Mouse (Mus musculus): ENCODE measurements at regions not wholly inside any gene's neighbourhood (a gene's known extent, or its start where the extent isn't known, plus 50 kb on each side); places are given as distances from the start of the nearest gene placed in this dataset.
A peak's percentile ranks its signal among the peaks of the same experiment; 100 is the strongest.

DNA sequence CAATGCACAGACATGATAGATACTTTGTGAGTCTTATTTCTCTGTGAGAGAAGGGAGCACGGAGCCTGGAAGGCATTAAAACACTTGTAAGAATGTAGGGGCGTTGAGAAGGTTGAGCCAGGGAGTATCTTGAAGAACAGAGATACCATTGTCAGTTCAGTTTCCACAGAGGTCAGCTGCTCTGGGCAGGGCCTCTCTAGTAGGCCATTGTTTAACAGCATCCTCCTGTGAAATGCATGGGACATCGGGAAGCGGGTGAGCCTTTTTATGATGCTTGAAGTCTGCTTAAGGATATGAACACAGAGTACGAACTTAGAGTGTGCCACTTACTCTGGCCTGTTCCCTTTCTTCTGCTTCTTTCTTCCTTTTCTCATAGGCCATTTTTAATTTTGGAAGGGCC lies 169.7 kb upstream of the Sox14 start:
- WGBS, result 39% methylated on average over 5 of the region's 5 CpGs
- ATAC-seq (ENCODE audit: low FRiP score), result no peak
- Histone ChIP-seq H3K9me3 (ENCODE audit: low read length) (no peaks in the 10 kb centered on the region), H3K36me3 (ENCODE audit: insufficient read depth, low read length) (no peaks in the 10 kb centered on the region), H3K4me3 (ENCODE audit: low read depth, low read length) (no peak overlapping the region), H3K4me1 (ENCODE audit: insufficient read depth, low read length) (no peaks in the 10 kb centered on the region), H3K9ac (replicated peaks; ENCODE audit: low read length, poor library complexity, severe bottlenecking) (no peak overlapping the region), H3K27ac (ENCODE audit: low read depth, low read length) (no peak overlapping the region), H3K4me2 (ENCODE audit: low read depth, low read length, poor library complexity, severe bottlenecking) (no peak overlapping the region), H3K27me3 (ENCODE audit: insufficient read depth, low read length) (0 out of 2 replicates have a peak, but pooled peaks cover 3% of the 10 kb centered on the region)
- TF ChIP-seq CTCF (IDR thresholded peaks at IDR 0.05), result no peak
- DNase-seq (ENCODE audit: low spot score), result no peak

- no peak overlapping the region for H3K4me2 ChIP-seq (ENCODE audit: low read depth, low read length, poor library complexity, severe bottlenecking)
- no peaks in the 10 kb centered on the region for H3K27me3 ChIP-seq (ENCODE audit: insufficient read depth, low read length)
- H3K4me3 ChIP-seq (ENCODE audit: low read depth, low read length), result no peak overlapping the region
- no peaks in the 10 kb centered on the region for H3K9me3 ChIP-seq (ENCODE audit: low read length)
- ATAC-seq (ENCODE audit: low FRiP score) (no peak), DNase-seq (ENCODE audit: low spot score) (peak; percentile 27)
- no peaks in the 10 kb centered on the region for H3K36me3 ChIP-seq (ENCODE audit: insufficient read depth, low read length)
- no peak overlapping the region for H3K27ac ChIP-seq (ENCODE audit: low read depth, low read length)
- TF ChIP-seq CTCF (IDR thresholded peaks at IDR 0.05), result no peak
- no peaks in the 10 kb centered on the region for H3K4me1 ChIP-seq (ENCODE audit: insufficient read depth, low read length)
- 46% methylated on average over 6 of the region's 6 CpGs for WGBS
- no peak overlapping the region for H3K9ac ChIP-seq (replicated peaks; ENCODE audit: low read length, poor library complexity, severe bottlenecking)
Observed at GRCm38 (mm10) chr9:100041776-100042175, 165.8 kb upstream of the Sox14 start.

DNA sequence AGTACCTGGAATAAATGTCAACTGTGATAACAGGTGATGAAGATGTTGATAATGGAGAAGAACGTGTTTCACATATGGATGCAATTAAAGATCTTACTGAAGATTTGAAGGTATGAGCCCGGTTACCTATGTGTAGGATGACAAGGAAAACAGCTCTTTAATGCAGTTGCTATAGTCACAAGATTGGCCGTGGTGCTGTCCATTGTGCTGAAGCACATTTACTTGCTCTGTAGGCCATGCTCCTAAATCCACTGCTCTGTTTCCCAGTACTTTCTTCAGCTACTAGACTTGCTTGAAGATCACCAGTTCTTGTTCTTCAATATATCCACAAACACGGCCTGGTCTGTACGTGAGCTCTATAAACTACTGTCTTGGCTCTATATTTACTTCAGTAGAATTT lies 147.7 kb upstream of the Sox14 start:
- WGBS, result 65% methylated on average over 5 of the region's 5 CpGs
- no peak overlapping the region for H3K9ac ChIP-seq (replicated peaks; ENCODE audit: low read length, poor library complexity, severe bottlenecking)
- TF ChIP-seq CTCF (IDR thresholded peaks at IDR 0.05), result no peak
- DNase-seq (ENCODE audit: low spot score) (no peak), ATAC-seq (ENCODE audit: low FRiP score) (no peak)
- no peak overlapping the region for H3K4me3 ChIP-seq (ENCODE audit: low read depth, low read length)
- no peak overlapping the region for H3K27ac ChIP-seq (ENCODE audit: low read depth, low read length)
- no peaks in the 10 kb centered on the region for H3K36me3 ChIP-seq (ENCODE audit: insufficient read depth, low read length)
- no peaks in the 10 kb centered on the region for H3K9me3 ChIP-seq (ENCODE audit: low read length)
- no peaks in the 10 kb centered on the region for H3K4me1 ChIP-seq (ENCODE audit: insufficient read depth, low read length)
- no peaks in the 10 kb centered on the region for H3K27me3 ChIP-seq (ENCODE audit: insufficient read depth, low read length)
- no peak overlapping the region for H3K4me2 ChIP-seq (ENCODE audit: low read depth, low read length, poor library complexity, severe bottlenecking)

DNA sequence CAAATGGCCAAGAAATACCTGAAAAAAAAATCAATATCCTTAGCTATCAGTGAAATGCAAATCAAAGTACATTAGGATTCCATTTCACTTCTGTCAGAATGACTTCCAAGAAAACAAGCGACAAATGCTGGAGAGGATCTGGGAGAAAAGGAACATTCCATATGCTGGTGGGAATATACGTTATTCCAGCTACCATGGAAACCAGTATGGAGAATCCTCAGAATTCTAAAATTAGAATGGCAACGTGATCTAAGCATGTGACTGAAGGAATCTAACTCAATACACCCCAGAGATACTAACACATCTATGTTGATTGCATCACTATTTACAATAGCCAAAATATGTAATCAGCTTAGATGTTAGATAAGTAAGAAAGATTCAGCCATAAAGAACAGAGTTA lies 146.1 kb upstream of the Sox14 start:
- H3K27ac ChIP-seq (ENCODE audit: low read depth, low read length), result no peak overlapping the region
- H3K27me3 ChIP-seq (ENCODE audit: insufficient read depth, low read length), result no peaks in the 10 kb centered on the region
- H3K9me3 ChIP-seq (ENCODE audit: low read length), result no peaks in the 10 kb centered on the region

GRCm38 (mm10) chr9:99995204-99995603 lies 119.2 kb upstream of the Sox14 start:
- no peaks in the 10 kb centered on the region for H3K27me3 ChIP-seq (ENCODE audit: insufficient read depth, low read length)
- H3K9ac ChIP-seq (replicated peaks; ENCODE audit: low read length, poor library complexity, severe bottlenecking), result no peak overlapping the region
- H3K4me2 ChIP-seq (ENCODE audit: low read depth, low read length, poor library complexity, severe bottlenecking), result peak overlapping the region; percentile 56; the same call in 1 of the 2 replicates
- ATAC-seq (ENCODE audit: low FRiP score) (no peak), DNase-seq (ENCODE audit: low spot score) (no peak)
- no peak for TF ChIP-seq CTCF (IDR thresholded peaks at IDR 0.05)
- 0 out of 2 replicates have a peak overlapping the region, but pooled peaks have one; percentile 33 for H3K4me3 ChIP-seq (ENCODE audit: low read depth, low read length)
- no peak overlapping the region for H3K27ac ChIP-seq (ENCODE audit: low read depth, low read length)
- peaks cover 6% of the 10 kb centered on the region; the same call in 1 of the 2 replicates for H3K4me1 ChIP-seq (ENCODE audit: insufficient read depth, low read length)
- WGBS, result 54% methylated on average over 8 of the region's 8 CpGs
- no peaks in the 10 kb centered on the region for H3K36me3 ChIP-seq (ENCODE audit: insufficient read depth, low read length)
- no peaks in the 10 kb centered on the region for H3K9me3 ChIP-seq (ENCODE audit: low read length)

More for the DNA sequence above, 146.1 kb upstream of the Sox14 start:
- Histone ChIP-seq H3K4me3 (ENCODE audit: low read depth, low read length) (no peak overlapping the region), H3K36me3 (ENCODE audit: insufficient read depth, low read length) (no peaks in the 10 kb centered on the region), H3K4me2 (ENCODE audit: low read depth, low read length, poor library complexity, severe bottlenecking) (no peak overlapping the region), H3K9ac (replicated peaks; ENCODE audit: low read length, poor library complexity, severe bottlenecking) (no peak overlapping the region), H3K4me1 (ENCODE audit: insufficient read depth, low read length) (no peaks in the 10 kb centered on the region)
- no peak for TF ChIP-seq CTCF (IDR thresholded peaks at IDR 0.05)
- ATAC-seq (ENCODE audit: low FRiP score), result no peak
- no peak for DNase-seq (ENCODE audit: low spot score)
- WGBS, result 42% methylated on average over 3 of the region's 3 CpGs

DNA sequence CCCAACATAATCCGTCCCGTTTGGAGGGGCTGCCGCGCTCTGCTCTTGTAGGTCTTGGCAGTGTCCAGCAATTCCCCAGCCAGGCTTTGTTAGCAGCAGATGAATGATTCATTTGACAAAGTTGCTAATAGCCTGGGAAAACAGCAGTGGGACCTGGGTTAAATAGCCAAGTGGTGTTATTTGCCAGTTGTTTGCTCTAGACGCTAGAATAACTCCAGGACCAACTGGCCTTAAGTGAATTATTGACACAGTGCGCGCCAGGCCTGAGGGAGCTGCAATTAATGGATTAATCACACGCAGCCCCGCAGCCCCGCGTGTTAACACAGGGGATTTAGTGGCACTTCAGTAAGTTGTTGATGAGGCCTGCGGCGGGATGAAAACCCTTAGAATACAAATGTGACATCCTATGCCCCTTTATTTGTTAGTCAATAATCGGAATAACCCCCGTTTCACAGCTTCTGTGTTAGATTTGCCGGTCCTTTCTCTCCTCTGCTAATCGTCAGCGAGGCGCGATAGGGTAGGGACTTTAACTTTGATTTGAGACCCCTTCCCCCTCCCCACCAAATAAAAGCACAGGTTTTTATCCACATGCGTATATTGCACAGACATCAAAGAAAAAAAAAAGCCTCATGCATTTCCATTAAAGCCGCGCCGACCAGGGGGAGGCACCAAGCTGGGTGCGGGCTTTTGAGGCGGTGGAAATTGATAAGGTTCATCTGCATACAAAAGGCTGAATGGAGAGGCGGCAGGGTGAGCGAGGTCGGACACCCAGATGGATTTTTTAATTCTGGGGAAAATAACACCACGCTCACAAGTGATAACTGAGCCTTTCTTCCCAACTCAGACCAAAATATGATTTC lies 118.5 kb upstream of the Sox14 start:
- no peak overlapping the region for H3K27ac ChIP-seq (ENCODE audit: low read depth, low read length)
- H3K27me3 ChIP-seq (ENCODE audit: insufficient read depth, low read length), result no peaks in the 10 kb centered on the region
- H3K36me3 ChIP-seq (ENCODE audit: insufficient read depth, low read length), result no peaks in the 10 kb centered on the region
- H3K4me3 ChIP-seq (ENCODE audit: low read depth, low read length), result peak overlapping the region; percentile 33
- no peak for ATAC-seq (ENCODE audit: low FRiP score)
- TF ChIP-seq CTCF (IDR thresholded peaks at IDR 0.05), result no peak
- peak; percentile 81 for DNase-seq (ENCODE audit: low spot score)
- H3K9me3 ChIP-seq (ENCODE audit: low read length), result no peaks in the 10 kb centered on the region
- WGBS, result 2% methylated on average over 30 of the region's 30 CpGs
- H3K4me2 ChIP-seq (ENCODE audit: low read depth, low read length, poor library complexity, severe bottlenecking), result peak overlapping the region; percentile 56
- peaks cover 6% of the 10 kb centered on the region; the same call in 1 of the 2 replicates for H3K4me1 ChIP-seq (ENCODE audit: insufficient read depth, low read length)
- H3K9ac ChIP-seq (replicated peaks; ENCODE audit: low read length, poor library complexity, severe bottlenecking), result peak overlapping the region; percentile 56

Data from midbrain, postnatal 0 days (tissue).